Mouse (Mus musculus): ENCODE results near the gene Tbrg4. TPM values are rescaled to one million over a fixed set of nuclear protein-coding genes. Genes with fewer than 3 reads are reported as not detected.

Tbrg4 gene
- polyA plus RNA-seq, 1 experiment from 2014 or later, result 29.1 TPM

GRCm38 (mm10) chr11:6628568-6628967 lies 2.7 kb upstream of the Tbrg4 start:
- no peak overlapping the region for H3K4me3 ChIP-seq (ENCODE audit: low read depth, low read length)
- H3K9me3 ChIP-seq (replicated peaks; ENCODE audit: control insufficient read depth, low read length, poor library complexity, severe bottlenecking), result no peaks in the 10 kb centered on the region; the same call in 1 of the 2 replicates
- H3K36me3 ChIP-seq (ENCODE audit: control insufficient read depth, insufficient read depth, low read length), result no peaks in the 10 kb centered on the region; the same call in 1 of the 2 replicates
- no peaks in the 10 kb centered on the region for H3K27me3 ChIP-seq (ENCODE audit: control insufficient read depth, insufficient read depth, low read depth, low read length)
- no peak overlapping the region for H3K9ac ChIP-seq (ENCODE audit: low read depth, low read length)
- no peak for ATAC-seq
- WGBS, result 27% methylated on average over 4 of the region's 4 CpGs
- H3K4me1 ChIP-seq (ENCODE audit: control insufficient read depth, insufficient read depth, low read length), result peaks cover 18% of the 10 kb centered on the region
- H3K27ac ChIP-seq (ENCODE audit: low read length), result no peak overlapping the region
- H3K4me2 ChIP-seq (ENCODE audit: low read length), result no peak overlapping the region

- WGBS, result 88% methylated on average over 4 of the region's 4 CpGs
These were observed 1.9 kb upstream of the Tbrg4 start for GRCm38 (mm10) chr11:6627731-6628130.

GRCm38 (mm10) chr11:6626388-6626772 lies 513 bp upstream of the Tbrg4 start:
- WGBS, result 14% methylated on average over 16 of the region's 16 CpGs
- peak overlapping the region; percentile 80 for H3K4me2 ChIP-seq (ENCODE audit: low read length)
- H3K27ac ChIP-seq (ENCODE audit: low read length), result peak overlapping the region; percentile 83
- no peaks in the 10 kb centered on the region; the same call in 1 of the 2 replicates for H3K9me3 ChIP-seq (replicated peaks; ENCODE audit: control insufficient read depth, low read length, poor library complexity, severe bottlenecking)
- H3K36me3 ChIP-seq (ENCODE audit: control insufficient read depth, insufficient read depth, low read length), result peaks cover 9% of the 10 kb centered on the region
- H3K9ac ChIP-seq (ENCODE audit: low read depth, low read length), result peak overlapping the region; percentile 70
- peaks cover 26% of the 10 kb centered on the region for H3K4me1 ChIP-seq (ENCODE audit: control insufficient read depth, insufficient read depth, low read length)
- ATAC-seq, result peak; percentile 46
- H3K27me3 ChIP-seq (ENCODE audit: control insufficient read depth, insufficient read depth, low read depth, low read length), result no peaks in the 10 kb centered on the region
- H3K4me3 ChIP-seq (ENCODE audit: low read depth, low read length), result peak overlapping the region; percentile 77

More at GRCm38 (mm10) chr11:6627731-6628130, 1.9 kb upstream of the Tbrg4 start:
- Histone ChIP-seq H3K9ac (ENCODE audit: low read depth, low read length) (no peak overlapping the region), H3K4me1 (ENCODE audit: control insufficient read depth, insufficient read depth, low read length) (peaks cover 26% of the 10 kb centered on the region), H3K36me3 (ENCODE audit: control insufficient read depth, insufficient read depth, low read length) (peaks cover 6% of the 10 kb centered on the region), H3K9me3 (replicated peaks; ENCODE audit: control insufficient read depth, low read length, poor library complexity, severe bottlenecking) (no peaks in the 10 kb centered on the region; the same call in 1 of the 2 replicates), H3K4me3 (ENCODE audit: low read depth, low read length) (no peak overlapping the region), H3K27ac (ENCODE audit: low read length) (no peak overlapping the region), H3K27me3 (ENCODE audit: control insufficient read depth, insufficient read depth, low read depth, low read length) (no peaks in the 10 kb centered on the region), H3K4me2 (ENCODE audit: low read length) (no peak overlapping the region)
- ATAC-seq, result no peak

- H3K4me3 ChIP-seq (ENCODE audit: low read depth, low read length), result peak overlapping the region; percentile 77
- peaks cover 26% of the 10 kb centered on the region for H3K4me1 ChIP-seq (ENCODE audit: control insufficient read depth, insufficient read depth, low read length)
- H3K36me3 ChIP-seq (ENCODE audit: control insufficient read depth, insufficient read depth, low read length), result peaks cover 23% of the 10 kb centered on the region
- H3K9me3 ChIP-seq (replicated peaks; ENCODE audit: control insufficient read depth, low read length, poor library complexity, severe bottlenecking), result no peaks in the 10 kb centered on the region
- no peak for ATAC-seq
- H3K27ac ChIP-seq (ENCODE audit: low read length), result no peak overlapping the region
- 73% methylated on average over 14 of the region's 14 CpGs for WGBS
- H3K9ac ChIP-seq (ENCODE audit: low read depth, low read length), result peak overlapping the region; percentile 70
- no peaks in the 10 kb centered on the region for H3K27me3 ChIP-seq (ENCODE audit: control insufficient read depth, insufficient read depth, low read depth, low read length)
- peak overlapping the region; percentile 58 for H3K4me2 ChIP-seq (ENCODE audit: low read length)
These were observed 1.1 kb downstream of the Tbrg4 start for GRCm38 (mm10) chr11:6624619-6625382.

- WGBS, result 91% methylated on average over 10 of the region's 10 CpGs
- H3K9ac ChIP-seq (ENCODE audit: low read depth, low read length), result no peak overlapping the region
- H3K9me3 ChIP-seq (replicated peaks; ENCODE audit: control insufficient read depth, low read length, poor library complexity, severe bottlenecking), result no peaks in the 10 kb centered on the region
- H3K36me3 ChIP-seq (ENCODE audit: control insufficient read depth, insufficient read depth, low read length), result peaks cover 33% of the 10 kb centered on the region
- peaks cover 26% of the 10 kb centered on the region for H3K4me1 ChIP-seq (ENCODE audit: control insufficient read depth, insufficient read depth, low read length)
- no peak overlapping the region for H3K4me2 ChIP-seq (ENCODE audit: low read length)
- ATAC-seq, result no peak
- H3K27ac ChIP-seq (ENCODE audit: low read length), result no peak overlapping the region
- no peaks in the 10 kb centered on the region for H3K27me3 ChIP-seq (ENCODE audit: control insufficient read depth, insufficient read depth, low read depth, low read length)
- no peak overlapping the region for H3K4me3 ChIP-seq (ENCODE audit: low read depth, low read length)
These were observed 2.2 kb downstream of the Tbrg4 start for GRCm38 (mm10) chr11:6623704-6624103.

- no peak overlapping the region for H3K4me3 ChIP-seq (ENCODE audit: low read depth, low read length)
- H3K27me3 ChIP-seq (ENCODE audit: control insufficient read depth, insufficient read depth, low read depth, low read length), result no peaks in the 10 kb centered on the region
- ATAC-seq, result no peak
- peaks cover 58% of the 10 kb centered on the region for H3K36me3 ChIP-seq (ENCODE audit: control insufficient read depth, insufficient read depth, low read length)
- H3K4me2 ChIP-seq (ENCODE audit: low read length), result no peak overlapping the region
- no peaks in the 10 kb centered on the region for H3K9me3 ChIP-seq (replicated peaks; ENCODE audit: control insufficient read depth, low read length, poor library complexity, severe bottlenecking)
- WGBS, result 94% methylated on average over 12 of the region's 12 CpGs
- no peak overlapping the region for H3K9ac ChIP-seq (ENCODE audit: low read depth, low read length)
- no peak overlapping the region for H3K27ac ChIP-seq (ENCODE audit: low read length)
- H3K4me1 ChIP-seq (ENCODE audit: control insufficient read depth, insufficient read depth, low read length), result no peaks in the 10 kb centered on the region
These were observed 10.3 kb downstream of the Tbrg4 start for GRCm38 (mm10) chr11:6615250-6616205.

GRCm38 (mm10) chr11:6605491-6606399 lies 20.1 kb downstream of the Tbrg4 start, which contains the start of gene Nacad:
TSS of gene Nacad (minus strand) at chr11:6606053.
- peak within 1 kb of the TSS; percentile 91 for H3K9ac ChIP-seq (ENCODE audit: low read depth, low read length)
- peak within 1 kb of the TSS; percentile 97 for H3K27ac ChIP-seq (ENCODE audit: low read length)
- H3K4me2 ChIP-seq (ENCODE audit: low read length), result peak within 1 kb of the TSS; percentile 91
- WGBS, result 2% methylated on average over 28 of the region's 41 CpGs
- ATAC-seq, result peak; percentile 95
- no peaks in the 10 kb centered on the region for H3K9me3 ChIP-seq (replicated peaks; ENCODE audit: control insufficient read depth, low read length, poor library complexity, severe bottlenecking)
- H3K27me3 ChIP-seq (ENCODE audit: control insufficient read depth, insufficient read depth, low read depth, low read length), result no peaks in the 10 kb centered on the region
- peak within 1 kb of the TSS; percentile 54 for H3K4me3 ChIP-seq (ENCODE audit: low read depth, low read length)
- peaks cover 10% of the 10 kb centered on the region for H3K36me3 ChIP-seq (ENCODE audit: control insufficient read depth, insufficient read depth, low read length)
- H3K4me1 ChIP-seq (ENCODE audit: control insufficient read depth, insufficient read depth, low read length), result peaks cover 30% of the 10 kb centered on the region

- peaks cover 30% of the 10 kb centered on the region for H3K4me1 ChIP-seq (ENCODE audit: control insufficient read depth, insufficient read depth, low read length)
- H3K9me3 ChIP-seq (replicated peaks; ENCODE audit: control insufficient read depth, low read length, poor library complexity, severe bottlenecking), result no peaks in the 10 kb centered on the region
- H3K27ac ChIP-seq (ENCODE audit: low read length), result peak overlapping the region; percentile 97
- 3% methylated on average over 13 of the region's 13 CpGs for WGBS
- peak overlapping the region; percentile 91 for H3K4me2 ChIP-seq (ENCODE audit: low read length)
- H3K27me3 ChIP-seq (ENCODE audit: control insufficient read depth, insufficient read depth, low read depth, low read length), result no peaks in the 10 kb centered on the region
- H3K36me3 ChIP-seq (ENCODE audit: control insufficient read depth, insufficient read depth, low read length), result peaks cover 10% of the 10 kb centered on the region
- peak overlapping the region; percentile 91 for H3K9ac ChIP-seq (ENCODE audit: low read depth, low read length)
- ATAC-seq, result 0 out of 2 replicates have a peak, but pooled peaks have one; percentile 0
- peak overlapping the region; percentile 54 for H3K4me3 ChIP-seq (ENCODE audit: low read depth, low read length)
These were observed 20.8 kb downstream of the Tbrg4 start for GRCm38 (mm10) chr11:6605021-6605481.

All from midbrain, embryonic 16.5 days (tissue).